Comparison of ENCODE assay signal across 23 mouse cellular contexts in genomic region chr5:27205754-27206153, GRCm38 (mm10).
DNase-seq lines count a peak whose midpoint lies in the region; ATAC-seq and TF ChIP-seq lines count a peak whose summit lies in the region.
"Had no signal": no experiment of that assay in that cellular context is flagged by ENCODE, and none has a peak within 500 bp of the region (broad histone marks: within the 10 kb centered on the region; RNA-seq: fewer than 3 reads in every experiment).

No protein-coding gene starts in this region.

- H3K4me1 ChIP-seq in forebrain, embryonic 16.5 days (replicated peaks; ENCODE audit: control insufficient read depth, insufficient read depth, low read length): 0 out of 2 replicates have a peak, but pooled peaks cover 2% of the 10 kb centered on the region
- H3K4me1 ChIP-seq in forebrain, embryonic 13.5 days: no peaks in the 10 kb centered on the region
- H3K4me1 ChIP-seq in intestine, postnatal 0 days (replicated peaks; ENCODE audit: control insufficient read depth, insufficient read depth, low read length): no peaks in the 10 kb centered on the region
- H3K4me1 ChIP-seq: embryonic facial prominence, embryonic 12.5 days; embryonic facial prominence, embryonic 15.5 days; forebrain, embryonic 12.5 days; hindbrain, embryonic 10.5 days; hindbrain, embryonic 13.5 days; intestine, embryonic 15.5 days had no signal

- H3K4me2 ChIP-seq in forebrain, embryonic 16.5 days (ENCODE audit: low read length): no peak overlapping the region
- no peak overlapping the region for H3K4me2 ChIP-seq in forebrain, embryonic 13.5 days
- no peak overlapping the region for H3K4me2 ChIP-seq in intestine, postnatal 0 days (replicated peaks; ENCODE audit: low read depth)
- H3K4me2 ChIP-seq: embryonic facial prominence, embryonic 12.5 days; embryonic facial prominence, embryonic 15.5 days; forebrain, embryonic 12.5 days; heart, embryonic 11.5 days; hindbrain, embryonic 13.5 days; intestine, embryonic 15.5 days had no signal

- H3K4me3 ChIP-seq in forebrain, embryonic 16.5 days (replicated peaks; ENCODE audit: low read length): no peak overlapping the region
- no peak overlapping the region for H3K4me3 ChIP-seq in forebrain, embryonic 13.5 days
- no peak overlapping the region for H3K4me3 ChIP-seq in layer of hippocampus, adult 2 months
- no peak overlapping the region for H3K4me3 ChIP-seq in macrophage (ENCODE audit: inconsistent target)
- no peak overlapping the region for H3K4me3 ChIP-seq in intestine, postnatal 0 days (ENCODE audit: low read depth, low read length)
- H3K4me3 ChIP-seq: embryonic facial prominence, embryonic 12.5 days; embryonic facial prominence, embryonic 15.5 days; forebrain, embryonic 12.5 days; hindbrain, embryonic 10.5 days; hindbrain, embryonic 13.5 days; intestine, embryonic 15.5 days had no signal

- ATAC-seq in forebrain, embryonic 16.5 days: peak; percentile 26; the same call in 1 of the 2 replicates
- no peak for ATAC-seq in forebrain, embryonic 13.5 days
- ATAC-seq in intestine, postnatal 0 days: no peak
- ATAC-seq: activated CD4-positive, CD25-positive, alpha-beta regulatory T cell, adult 4 months; hindbrain, embryonic 16.5 days; intestine, embryonic 15.5 days had no signal

- no peaks in the 10 kb centered on the region for H3K27me3 ChIP-seq in forebrain, embryonic 16.5 days (replicated peaks; ENCODE audit: control insufficient read depth, insufficient read depth, low read length)
- H3K27me3 ChIP-seq in forebrain, embryonic 13.5 days: no peaks in the 10 kb centered on the region
- H3K27me3 ChIP-seq in intestine, postnatal 0 days (replicated peaks; ENCODE audit: control insufficient read depth, insufficient read depth, low read length): no peaks in the 10 kb centered on the region
- H3K27me3 ChIP-seq: embryonic facial prominence, embryonic 12.5 days; embryonic facial prominence, embryonic 15.5 days; forebrain, embryonic 12.5 days; hindbrain, embryonic 13.5 days; intestine, embryonic 15.5 days had no signal

- 91% methylated on average over 2 of the region's 2 CpGs for WGBS in forebrain, embryonic 16.5 days
- 85% methylated on average over 2 of the region's 2 CpGs for whole genome bisulfite sequencing in forebrain, embryonic 13.5 days
- 54% methylated on average over 2 of the region's 2 CpGs for WGBS in macrophage (ENCODE audit: missing documents)
- WGBS in intestine, postnatal 0 days: 82% methylated on average over 2 of the region's 2 CpGs

- H3K36me3 ChIP-seq in forebrain, embryonic 16.5 days (ENCODE audit: control insufficient read depth, insufficient read depth): no peaks in the 10 kb centered on the region
- H3K36me3 ChIP-seq in forebrain, embryonic 13.5 days (ENCODE audit: poor library complexity, severe bottlenecking): no peaks in the 10 kb centered on the region
- no peaks in the 10 kb centered on the region for H3K36me3 ChIP-seq in macrophage (ENCODE audit: inconsistent target)
- no peaks in the 10 kb centered on the region for H3K36me3 ChIP-seq in intestine, postnatal 0 days (ENCODE audit: control insufficient read depth, insufficient read depth)
- H3K36me3 ChIP-seq: embryonic facial prominence, embryonic 12.5 days; embryonic facial prominence, embryonic 15.5 days; forebrain, embryonic 12.5 days; hindbrain, embryonic 10.5 days; hindbrain, embryonic 13.5 days; intestine, embryonic 15.5 days had no signal

- no peak overlapping the region for H3K9ac ChIP-seq in forebrain, embryonic 16.5 days (replicated peaks; ENCODE audit: low read depth, low read length)
- no peak overlapping the region for H3K9ac ChIP-seq in forebrain, embryonic 13.5 days
- H3K9ac ChIP-seq in intestine, postnatal 0 days (ENCODE audit: low read depth, low read length): no peak overlapping the region
- H3K9ac ChIP-seq: embryonic facial prominence, embryonic 12.5 days; embryonic facial prominence, embryonic 15.5 days; forebrain, embryonic 12.5 days; hindbrain, embryonic 13.5 days; intestine, embryonic 15.5 days had no signal

- H3K27ac ChIP-seq in forebrain, embryonic 16.5 days (ENCODE audit: low read length): no peak overlapping the region
- no peak overlapping the region for H3K27ac ChIP-seq in forebrain, embryonic 13.5 days
- 0 out of 2 replicates have a peak overlapping the region, but pooled peaks have one; percentile 28 for H3K27ac ChIP-seq in layer of hippocampus, adult 2 months
- 0 out of 2 replicates have a peak overlapping the region, but pooled peaks have one; percentile 1 for H3K27ac ChIP-seq in macrophage
- H3K27ac ChIP-seq in intestine, postnatal 0 days (ENCODE audit: low read depth, low read length): no peak overlapping the region
- H3K27ac ChIP-seq: embryonic facial prominence, embryonic 12.5 days; embryonic facial prominence, embryonic 15.5 days; forebrain, embryonic 12.5 days; hindbrain, embryonic 10.5 days; hindbrain, embryonic 13.5 days; intestine, embryonic 15.5 days had no signal

- no peaks in the 10 kb centered on the region for H3K9me3 ChIP-seq in forebrain, embryonic 16.5 days (ENCODE audit: control insufficient read depth, low read length)
- no peaks in the 10 kb centered on the region for H3K9me3 ChIP-seq in forebrain, embryonic 13.5 days (replicated peaks)
- H3K9me3 ChIP-seq in intestine, postnatal 0 days (ENCODE audit: control insufficient read depth): no peaks in the 10 kb centered on the region
- H3K9me3 ChIP-seq: embryonic facial prominence, embryonic 12.5 days; embryonic facial prominence, embryonic 15.5 days; forebrain, embryonic 12.5 days; hindbrain, embryonic 10.5 days; hindbrain, embryonic 13.5 days; intestine, embryonic 15.5 days had no signal

- H3K79me2 ChIP-seq in macrophage (ENCODE audit: inconsistent target): no peaks in the 10 kb centered on the region

- peak in 1 of 2 experiments; percentile 7 for DNase-seq in layer of hippocampus, adult 2 months (ENCODE audit: low spot score in 2 of 2)
- DNase-seq in layer of hippocampus, adult 9-11 months: no peak
- no peak for DNase-seq in cerebellum, postnatal 4 days (ENCODE audit: low spot score in 2 of 2)
- DNase-seq: adrenal gland, adult 8-10 months; adrenal gland, postnatal 25 days; cerebellum, adult 11-12 months; cerebellum, adult 8-10 months; cerebellum, postnatal 10 days; cerebellum, postnatal 36 days; gastrocnemius, postnatal 25 days had no signal

- TF ChIP-seq CTCF in layer of hippocampus, adult 2 months (conservative IDR thresholded peaks at IDR 0.05): no peak
- TF ChIP-seq CTCF in intestine, postnatal 0 days (IDR thresholded peaks at IDR 0.05; ENCODE audit: low read depth): no peak

Comparison
In these comparisons a context has a peak if more than half of its experiments do, and no peak if none do; other contexts are left out.
1. H3K27ac ChIP-seq: peak in layer of hippocampus, adult 2 months (single experiment) and macrophage (single experiment); none in forebrain, embryonic 16.5 days (single experiment), forebrain, embryonic 13.5 days (single experiment) and intestine, postnatal 0 days (single experiment).